Mouse (Mus musculus): ENCODE data around the gene Homez. TPM values are rescaled to one million over a fixed set of nuclear protein-coding genes. Genes with fewer than 3 reads are reported as not detected.
A peak's percentile ranks its signal among the peaks of the same experiment; 100 is the strongest.

Gene Homez
- polyA plus RNA-seq, 1 experiment from 2014 or later, result 7.5 TPM

- H3K27me3 ChIP-seq (replicated peaks; ENCODE audit: insufficient read depth, low read length), result no peaks in the 10 kb centered on the region
- H3K4me2 ChIP-seq (replicated peaks; ENCODE audit: low read depth, low read length), result no peak overlapping the region
- ATAC-seq (no peak), DNase-seq (ENCODE audit: low spot score) (no peak)
- H3K27ac ChIP-seq (ENCODE audit: low read length), result no peak overlapping the region
- H3K4me1 ChIP-seq (ENCODE audit: insufficient read depth, low read depth, low read length), result no peaks in the 10 kb centered on the region
- WGBS, result 92% methylated on average over 4 of the region's 4 CpGs
- no peaks in the 10 kb centered on the region for H3K9me3 ChIP-seq (ENCODE audit: low read length)
- H3K4me3 ChIP-seq (ENCODE audit: low read depth, low read length), result no peak overlapping the region
- no peaks in the 10 kb centered on the region; the same call in 1 of the 2 replicates for H3K36me3 ChIP-seq (ENCODE audit: insufficient read depth, low read length)
- no peak for TF ChIP-seq CTCF (IDR thresholded peaks at IDR 0.05)
- no peak for TF ChIP-seq EP300 (IDR thresholded peaks at IDR 0.05)
- H3K9ac ChIP-seq (replicated peaks; ENCODE audit: low read depth), result no peak overlapping the region
Measured at GRCm38 (mm10) chr14:54903641-54904040, 32.9 kb upstream of the Homez start.

GRCm38 (mm10) chr14:54900383-54900782 is 29.6 kb upstream of the Homez start:
- Histone ChIP-seq H3K27ac (ENCODE audit: low read length) (no peak overlapping the region), H3K4me2 (replicated peaks; ENCODE audit: low read depth, low read length) (no peak overlapping the region), H3K4me1 (ENCODE audit: insufficient read depth, low read depth, low read length) (no peaks in the 10 kb centered on the region), H3K9me3 (ENCODE audit: low read length) (no peaks in the 10 kb centered on the region), H3K9ac (replicated peaks; ENCODE audit: low read depth) (no peak overlapping the region), H3K27me3 (replicated peaks; ENCODE audit: insufficient read depth, low read length) (no peaks in the 10 kb centered on the region), H3K4me3 (ENCODE audit: low read depth, low read length) (no peak overlapping the region), H3K36me3 (ENCODE audit: insufficient read depth, low read length) (0 out of 2 replicates have a peak, but pooled peaks cover 5% of the 10 kb centered on the region)
- WGBS, result 0% methylated on average over 3 of the region's 3 CpGs
- TF ChIP-seq EP300 (IDR thresholded peaks at IDR 0.05) (0 out of 2 replicates have a peak, but pooled peaks have one; percentile 16), CTCF (IDR thresholded peaks at IDR 0.05) (peak; percentile 88)
- ATAC-seq (peak; percentile 88), DNase-seq (ENCODE audit: low spot score) (peak; percentile 95)

- Histone ChIP-seq H3K4me1 (ENCODE audit: insufficient read depth, low read depth, low read length) (peaks cover 8% of the 10 kb centered on the region; the same call in 1 of the 2 replicates), H3K4me2 (replicated peaks; ENCODE audit: low read depth, low read length) (no peak overlapping the region), H3K4me3 (ENCODE audit: low read depth, low read length) (no peak overlapping the region), H3K27ac (ENCODE audit: low read length) (no peak overlapping the region), H3K27me3 (replicated peaks; ENCODE audit: insufficient read depth, low read length) (no peaks in the 10 kb centered on the region), H3K9me3 (ENCODE audit: low read length) (no peaks in the 10 kb centered on the region), H3K36me3 (ENCODE audit: insufficient read depth, low read length) (0 out of 2 replicates have a peak, but pooled peaks cover 5% of the 10 kb centered on the region), H3K9ac (replicated peaks; ENCODE audit: low read depth) (no peak overlapping the region)
- 45% methylated on average over 2 of the region's 2 CpGs for WGBS
- no peak for ATAC-seq
- DNase-seq (ENCODE audit: low spot score), result no peak
- TF ChIP-seq EP300 (IDR thresholded peaks at IDR 0.05), result no peak
- no peak for TF ChIP-seq CTCF (IDR thresholded peaks at IDR 0.05)
Measured at GRCm38 (mm10) chr14:54897445-54897844, 26.7 kb upstream of the Homez start.

GRCm38 (mm10) chr14:54894296-54895151 is 23.8 kb upstream of the Homez start:
- Histone ChIP-seq H3K4me2 (replicated peaks; ENCODE audit: low read depth, low read length) (peak overlapping the region; percentile 79), H3K9ac (replicated peaks; ENCODE audit: low read depth) (peak overlapping the region; percentile 96), H3K4me1 (ENCODE audit: insufficient read depth, low read depth, low read length) (peaks cover 8% of the 10 kb centered on the region; the same call in 1 of the 2 replicates), H3K4me3 (ENCODE audit: low read depth, low read length) (peak overlapping the region; percentile 99), H3K27ac (ENCODE audit: low read length) (peak overlapping the region; percentile 92), H3K36me3 (ENCODE audit: insufficient read depth, low read length) (0 out of 2 replicates have a peak, but pooled peaks cover 5% of the 10 kb centered on the region), H3K9me3 (ENCODE audit: low read length) (no peaks in the 10 kb centered on the region), H3K27me3 (replicated peaks; ENCODE audit: insufficient read depth, low read length) (no peaks in the 10 kb centered on the region)
- ATAC-seq (peak; percentile 56), DNase-seq (ENCODE audit: low spot score) (peak; percentile 77)
- WGBS, result 1% methylated on average over 45 of the region's 54 CpGs
- TF ChIP-seq CTCF (IDR thresholded peaks at IDR 0.05), result no peak
- no peak for TF ChIP-seq EP300 (IDR thresholded peaks at IDR 0.05)

- under 1% methylated on average over 32 of the region's 38 CpGs for WGBS
- ATAC-seq (peak; percentile 99), DNase-seq (ENCODE audit: low spot score) (peak; percentile 99)
- Histone ChIP-seq H3K27me3 (replicated peaks; ENCODE audit: insufficient read depth, low read length) (no peaks in the 10 kb centered on the region), H3K4me1 (ENCODE audit: insufficient read depth, low read depth, low read length) (peaks cover 8% of the 10 kb centered on the region; the same call in 1 of the 2 replicates), H3K36me3 (ENCODE audit: insufficient read depth, low read length) (0 out of 2 replicates have a peak, but pooled peaks cover 5% of the 10 kb centered on the region), H3K9ac (replicated peaks; ENCODE audit: low read depth) (peak overlapping the region; percentile 96), H3K4me3 (ENCODE audit: low read depth, low read length) (peak overlapping the region; percentile 99), H3K4me2 (replicated peaks; ENCODE audit: low read depth, low read length) (peak overlapping the region; percentile 79), H3K27ac (ENCODE audit: low read length) (peak overlapping the region; percentile 92), H3K9me3 (ENCODE audit: low read length) (no peaks in the 10 kb centered on the region)
- TF ChIP-seq CTCF (IDR thresholded peaks at IDR 0.05) (0 out of 2 replicates have a peak, but pooled peaks have one; percentile 16), EP300 (IDR thresholded peaks at IDR 0.05) (peak; percentile 39)
Measured at GRCm38 (mm10) chr14:54893651-54894181, 23.0 kb upstream of the Homez start.

GRCm38 (mm10) chr14:54892200-54892599 is 21.4 kb upstream of the Homez start, which contains the start of gene Pabpn1:
Gene Pabpn1, plus strand, starts transcription at chr14:54892500.
- 93% methylated on average over 3 of the region's 3 CpGs for WGBS
- H3K27ac ChIP-seq (ENCODE audit: low read length), result peak within 1 kb of the TSS; percentile 69
- DNase-seq (ENCODE audit: low spot score), result no peak
- H3K9me3 ChIP-seq (ENCODE audit: low read length), result no peaks in the 10 kb centered on the region
- peak within 1 kb of the TSS; percentile 48 for H3K4me2 ChIP-seq (replicated peaks; ENCODE audit: low read depth, low read length)
- H3K9ac ChIP-seq (replicated peaks; ENCODE audit: low read depth), result peak within 1 kb of the TSS; percentile 19
- 0 out of 2 replicates have a peak, but pooled peaks cover 4% of the 10 kb centered on the region for H3K36me3 ChIP-seq (ENCODE audit: insufficient read depth, low read length)
- peak within 1 kb of the TSS; percentile 99 for H3K4me3 ChIP-seq (ENCODE audit: low read depth, low read length)
- no peaks in the 10 kb centered on the region for H3K27me3 ChIP-seq (replicated peaks; ENCODE audit: insufficient read depth, low read length)
- TF ChIP-seq EP300 (IDR thresholded peaks at IDR 0.05) (no peak), CTCF (IDR thresholded peaks at IDR 0.05) (no peak)
- H3K4me1 ChIP-seq (ENCODE audit: insufficient read depth, low read depth, low read length), result peaks cover 8% of the 10 kb centered on the region; the same call in 1 of the 2 replicates
- no peak for ATAC-seq

All from lung, postnatal 0 days (tissue).